9 mouse cellular contexts compared by ENCODE assay signal in genomic region chr3:60320213-60320936, GRCm38 (mm10).
DNase-seq lines count a peak whose midpoint lies in the region; ATAC-seq and TF ChIP-seq lines count a peak whose summit lies in the region.
"Had no signal": no experiment of that assay in that cellular context is flagged by ENCODE, and none has a peak within 500 bp of the region (broad histone marks: within the 10 kb centered on the region; RNA-seq: fewer than 3 reads in every experiment).

No protein-coding gene starts in this region.

- H3K27ac ChIP-seq in MEL (ENCODE audit: control insufficient read depth, low read depth, low read length): no peak overlapping the region
- no peak overlapping the region for H3K27ac ChIP-seq in liver, embryonic 12.5 days
- H3K27ac ChIP-seq in forebrain, embryonic 13.5 days: no peak overlapping the region
- no peak overlapping the region for H3K27ac ChIP-seq in hindbrain, embryonic 11.5 days (ENCODE audit: low read depth, low read length)
- no peak overlapping the region for H3K27ac ChIP-seq in cerebellum, adult 2 months (ENCODE audit: insufficient read depth, low read length)
- H3K27ac ChIP-seq: neural tube, embryonic 12.5 days had no signal

- H3K79me2 ChIP-seq in MEL (ENCODE audit: control insufficient read depth, insufficient read depth, low read length, poor library complexity): no peaks in the 10 kb centered on the region

- peak; percentile 89 for DNase-seq in 416B (ENCODE audit: low read depth)
- peak; percentile 77 for DNase-seq in MEL (ENCODE audit: low read depth, low spot score)
- DNase-seq in natural killer cell, adult 2 months (ENCODE audit: low spot score in 2 of 2): peak; percentile 42 to 52
- DNase-seq in cerebellum, adult 18-20 months: no peak
- no peak for DNase-seq in hindbrain, embryonic 11.5 days (ENCODE audit: low spot score)
- DNase-seq in cerebellum, adult 2 months: no peak

- H3K27me3 ChIP-seq in MEL (ENCODE audit: control insufficient read depth in 1 of 2, insufficient read depth in 2 of 2, low read length in 2 of 2): no peaks in the 10 kb centered on the region
- H3K27me3 ChIP-seq in liver, embryonic 12.5 days (replicated peaks): no peaks in the 10 kb centered on the region
- no peaks in the 10 kb centered on the region for H3K27me3 ChIP-seq in forebrain, embryonic 13.5 days
- H3K27me3 ChIP-seq in hindbrain, embryonic 11.5 days (ENCODE audit: control insufficient read depth, insufficient read depth, low read length): no peaks in the 10 kb centered on the region
- H3K27me3 ChIP-seq in cerebellum, adult 2 months (ENCODE audit: control insufficient read depth, insufficient read depth, low read length): no peaks in the 10 kb centered on the region
- H3K27me3 ChIP-seq: neural tube, embryonic 12.5 days had no signal

- peak; percentile 74 for TF ChIP-seq RAD21 in MEL (IDR thresholded peaks at IDR 0.05; ENCODE audit: low read depth, low read length)

- TF ChIP-seq EP300 in MEL (IDR thresholded peaks at IDR 0.05; ENCODE audit: low read depth in 1 of 2, low read length in 2 of 2): no peak; a peak in 1 of 4 replicates

- ATAC-seq in liver, embryonic 12.5 days: peak; percentile 55; the same call in 1 of the 2 replicates
- no peak for ATAC-seq in forebrain, embryonic 13.5 days
- no peak for ATAC-seq in hindbrain, embryonic 11.5 days (ENCODE audit: low FRiP score)

- TF ChIP-seq CTCF in MEL (IDR thresholded peaks at IDR 0.05 in 2 of 3, conservative IDR thresholded peaks at IDR 0.05 in 1 of 3; ENCODE audit: control insufficient read depth in 1 of 3, insufficient read depth in 1 of 3, low read depth in 2 of 3, low read length in 3 of 3, poor library complexity in 1 of 3, severe bottlenecking in 1 of 3): peak; percentile 11 to 68 (median 45); a peak in 4 of 6 replicates
- TF ChIP-seq CTCF in cerebellum, adult 2 months (IDR thresholded peaks at IDR 0.05; ENCODE audit: borderline replicate concordance, insufficient read depth, low read depth, low read length): no peak

- H3K9me3 ChIP-seq in MEL (replicated peaks; ENCODE audit: insufficient read depth, low read length): no peaks in the 10 kb centered on the region
- H3K9me3 ChIP-seq in liver, embryonic 12.5 days (replicated peaks): no peaks in the 10 kb centered on the region
- no peaks in the 10 kb centered on the region for H3K9me3 ChIP-seq in forebrain, embryonic 13.5 days (replicated peaks)
- H3K9me3 ChIP-seq in hindbrain, embryonic 11.5 days (ENCODE audit: control insufficient read depth, low read length): no peaks in the 10 kb centered on the region
- H3K9me3 ChIP-seq: neural tube, embryonic 12.5 days had no signal

- peaks cover 0 to 11% of the 10 kb centered on the region in 2 experiments; a peak in 2 of 4 replicates for H3K4me1 ChIP-seq in MEL (ENCODE audit: control insufficient read depth in 1 of 2, insufficient read depth in 2 of 2, low read length in 2 of 2)
- H3K4me1 ChIP-seq in liver, embryonic 12.5 days: peaks cover 6% of the 10 kb centered on the region; the same call in 1 of the 2 replicates
- no peaks in the 10 kb centered on the region for H3K4me1 ChIP-seq in forebrain, embryonic 13.5 days
- H3K4me1 ChIP-seq in hindbrain, embryonic 11.5 days (replicated peaks; ENCODE audit: control insufficient read depth, insufficient read depth, low read length): no peaks in the 10 kb centered on the region
- H3K4me1 ChIP-seq in cerebellum, adult 2 months (ENCODE audit: control insufficient read depth, insufficient read depth, low read length): no peaks in the 10 kb centered on the region
- H3K4me1 ChIP-seq: neural tube, embryonic 12.5 days had no signal

- H3K4me3 ChIP-seq in MEL (ENCODE audit: control insufficient read depth in 1 of 2, insufficient read depth in 1 of 2, low read depth in 2 of 2, low read length in 2 of 2): no peak overlapping the region
- no peak overlapping the region for H3K4me3 ChIP-seq in liver, embryonic 12.5 days
- no peak overlapping the region for H3K4me3 ChIP-seq in forebrain, embryonic 13.5 days
- no peak overlapping the region for H3K4me3 ChIP-seq in hindbrain, embryonic 11.5 days (ENCODE audit: low read depth, low read length)
- H3K4me3 ChIP-seq in cerebellum, adult 2 months (replicated peaks; ENCODE audit: insufficient read depth, low read depth, low read length): no peak overlapping the region
- H3K4me3 ChIP-seq: neural tube, embryonic 12.5 days had no signal

- no peak for TF ChIP-seq POLR2A in MEL (IDR thresholded peaks at IDR 0.05; ENCODE audit: control insufficient read depth in 1 of 2, insufficient read depth in 1 of 2, low read depth in 1 of 2, low read length in 2 of 2, poor library complexity in 1 of 2)
- TF ChIP-seq POLR2A in cerebellum, adult 2 months (IDR thresholded peaks at IDR 0.05; ENCODE audit: borderline replicate concordance, insufficient read depth, low read length): no peak

- H3K4me2 ChIP-seq in liver, embryonic 12.5 days: no peak overlapping the region
- no peak overlapping the region for H3K4me2 ChIP-seq in forebrain, embryonic 13.5 days
- H3K4me2 ChIP-seq in hindbrain, embryonic 11.5 days (replicated peaks; ENCODE audit: low read depth, low read length): no peak overlapping the region
- H3K4me2 ChIP-seq: neural tube, embryonic 12.5 days had no signal

- no peak overlapping the region for H3K9ac ChIP-seq in MEL (ENCODE audit: control insufficient read depth, low read depth, low read length, poor library complexity, severe bottlenecking)
- H3K9ac ChIP-seq in liver, embryonic 12.5 days: no peak overlapping the region
- no peak overlapping the region for H3K9ac ChIP-seq in forebrain, embryonic 13.5 days
- H3K9ac ChIP-seq in hindbrain, embryonic 11.5 days (ENCODE audit: low read depth, low read length): no peak overlapping the region
- H3K9ac ChIP-seq: neural tube, embryonic 12.5 days had no signal

- WGBS in liver, embryonic 12.5 days (ENCODE audit: insufficient replicate concordance): 27% methylated on average over 1 of the region's 1 CpGs
- 37% methylated on average over 1 of the region's 1 CpGs for WGBS in forebrain, embryonic 13.5 days
- 64% methylated on average over 1 of the region's 1 CpGs for WGBS in hindbrain, embryonic 11.5 days
- WGBS in cerebellum, adult 2 months: 18% methylated on average over 1 of the region's 1 CpGs

- H3K36me3 ChIP-seq in MEL (ENCODE audit: control insufficient read depth in 1 of 2, insufficient read depth in 2 of 2, low read length in 2 of 2): no peaks in the 10 kb centered on the region; a peak in 1 of 4 replicates
- H3K36me3 ChIP-seq in liver, embryonic 12.5 days: no peaks in the 10 kb centered on the region
- no peaks in the 10 kb centered on the region for H3K36me3 ChIP-seq in forebrain, embryonic 13.5 days (ENCODE audit: poor library complexity, severe bottlenecking)
- H3K36me3 ChIP-seq in hindbrain, embryonic 11.5 days (ENCODE audit: control insufficient read depth, insufficient read depth, low read length): no peaks in the 10 kb centered on the region
- H3K36me3 ChIP-seq: neural tube, embryonic 12.5 days had no signal

TF ChIP-seq in MEL, 35 proteins besides CTCF, POLR2A, EP300 and RAD21:
- peak; percentile 55; the same call in 1 of the 2 replicates for TF ChIP-seq USF1 (IDR thresholded peaks at IDR 0.05; ENCODE audit: low read depth, low read length)
- peak; percentile 88 for TF ChIP-seq SMC3 (IDR thresholded peaks at IDR 0.05; ENCODE audit: low read depth, low read length)
- peak; percentile 68 for TF ChIP-seq ZC3H11A (IDR thresholded peaks at IDR 0.05; ENCODE audit: low read depth, low read length)
- TF ChIP-seq HCFC1 (IDR thresholded peaks at IDR 0.05; ENCODE audit: low read depth, low read length): 0 out of 2 replicates have a peak, but pooled peaks have one; percentile 13
- no peak for TF ChIP-seq UBTF (IDR thresholded peaks at IDR 0.05; ENCODE audit: borderline replicate concordance, insufficient read depth, low read depth, low read length)
TF ChIP-seq in MEL: peak in this region for 4.

Comparison
In these comparisons a context has a peak if more than half of its experiments do, and no peak if none do; other contexts are left out.
1. DNase-seq: peak in 416B (single experiment), MEL (single experiment) and natural killer cell, adult 2 months (2 of 2); none in cerebellum, adult 18-20 months (0 of 2), hindbrain, embryonic 11.5 days (single experiment) and cerebellum, adult 2 months (0 of 2).